Mouse (Mus musculus) adrenal gland, adult 18-20 months (tissue): ENCODE data around the gene Xylt2. TPM values are rescaled to one million over a fixed set of nuclear protein-coding genes. Genes with fewer than 3 reads are reported as not detected.
A peak's percentile ranks its signal among the peaks of the same experiment; 100 is the strongest.
"Not testable (repeated sequence)": the region's sequence is repeated elsewhere in the genome, so short reads cannot be mapped to it uniquely, and the experiment has no call there.

Experiments used
- DNase-seq, 2 experiments: peaks; one replicate each; pipeline ENCODE4 v3.0.0; 2021 to 2022; ENCODE audit warnings: low spot score in 2 of 2
- long read RNA-seq, 2 experiments: library from polyadenylated mRNA; stranded (forward); transcript quantifications; one replicate each; pipeline ENCODE4 v2.0.0; 2021
- total RNA-seq, 2 experiments: library from RNA; stranded (reverse); gene quantifications; 1 replicate in 1 of 2; 2 replicates in 1 of 2; pipeline ENCODE4 v1.2.3; 2021

Gene Xylt2
- total RNA-seq = 10 to 100 TPM; 10.6 to 11.8 TPM
- long read RNA-seq, experiment 1, transcript Xylt2-201 (11 exons, 3,442 nt) = major isoform, 10 of 14 reads
- long read RNA-seq, experiment 1, partial matches to known transcripts = 0 of 14 reads
- long read RNA-seq, experiment 1, other reads (novel, unspliced or antisense) = 4 of 14 reads
- long read RNA-seq, experiment 2, transcript Xylt2-201 (11 exons, 3,442 nt) = major isoform, 37 of 48 reads
- long read RNA-seq, experiment 2, partial matches to known transcripts = 3 of 48 reads
- long read RNA-seq, experiment 2, other reads (novel, unspliced or antisense) = 8 of 48 reads

- peak; percentile 93 to 95 for DNase-seq
Observed at GRCm38 (mm10) chr11:94676754-94677606, at the start of gene Xylt2. TSS of gene Xylt2 (minus strand) at chr11:94677515.

DNA sequence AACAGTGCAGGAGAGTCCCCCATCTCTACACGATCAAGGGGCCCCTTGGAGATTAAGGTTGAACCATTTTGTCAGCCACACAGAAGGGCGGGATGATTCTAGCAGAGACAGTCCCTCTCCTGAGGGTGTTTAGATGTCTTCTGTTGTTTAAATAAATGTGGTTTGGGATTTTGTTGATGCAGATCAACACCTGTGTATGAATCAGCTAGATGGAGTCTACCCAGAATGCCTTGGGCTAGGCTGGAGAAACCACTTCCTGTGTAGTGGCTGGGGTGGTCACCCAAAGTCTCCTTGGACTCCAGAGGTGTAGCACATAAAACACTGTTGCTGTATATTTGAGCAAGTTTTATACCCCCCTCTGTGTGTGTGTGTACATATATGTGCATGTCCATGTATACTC, 41.9 kb upstream of the Xylt2 start:
- DNase-seq = no peak

- no peak for DNase-seq
Observed at GRCm38 (mm10) chr11:94718113-94718909, 41.0 kb upstream of the Xylt2 start.

DNA sequence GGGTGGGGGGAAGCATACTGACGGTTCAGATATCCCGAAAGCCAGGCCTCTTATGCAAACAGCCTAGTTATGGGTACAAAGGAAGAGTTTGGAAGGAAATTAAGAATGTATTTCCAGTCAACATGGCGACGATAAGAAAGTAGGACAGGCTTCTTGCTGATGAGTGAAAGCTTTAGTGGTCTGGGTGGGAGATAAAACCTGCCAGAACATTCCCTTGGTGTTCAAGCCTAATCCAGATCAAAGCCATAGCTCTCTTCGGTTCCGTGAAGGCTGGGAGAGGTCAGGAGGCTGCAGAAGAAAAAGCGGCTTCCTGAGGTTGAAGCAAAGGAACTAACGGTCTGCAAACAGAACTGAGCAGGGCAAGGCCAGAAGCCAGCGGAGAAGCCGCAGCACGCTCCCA, 39.9 kb upstream of the Xylt2 start:
- DNase-seq = no peak

DNA sequence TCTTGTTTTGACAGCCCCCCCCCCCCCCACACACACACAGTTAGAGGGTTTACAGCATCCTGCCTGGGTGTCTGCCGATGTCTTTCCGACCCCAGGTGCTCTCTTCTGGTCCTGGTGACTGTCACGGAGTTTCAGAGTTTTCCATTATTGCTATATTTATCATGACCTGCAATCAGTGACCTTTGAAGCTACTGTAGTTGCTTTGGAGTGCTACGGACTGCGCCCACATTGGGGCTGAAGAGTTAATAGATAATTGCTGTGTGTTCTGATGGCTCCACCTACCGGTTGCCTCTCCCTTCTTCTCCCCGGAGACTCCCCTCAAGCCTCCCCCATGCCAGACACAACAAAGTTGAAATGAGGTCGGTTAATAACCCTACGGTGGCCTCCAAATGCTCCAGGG, 39.4 kb upstream of the Xylt2 start:
- DNase-seq = peak; percentile 16 to 26

DNA sequence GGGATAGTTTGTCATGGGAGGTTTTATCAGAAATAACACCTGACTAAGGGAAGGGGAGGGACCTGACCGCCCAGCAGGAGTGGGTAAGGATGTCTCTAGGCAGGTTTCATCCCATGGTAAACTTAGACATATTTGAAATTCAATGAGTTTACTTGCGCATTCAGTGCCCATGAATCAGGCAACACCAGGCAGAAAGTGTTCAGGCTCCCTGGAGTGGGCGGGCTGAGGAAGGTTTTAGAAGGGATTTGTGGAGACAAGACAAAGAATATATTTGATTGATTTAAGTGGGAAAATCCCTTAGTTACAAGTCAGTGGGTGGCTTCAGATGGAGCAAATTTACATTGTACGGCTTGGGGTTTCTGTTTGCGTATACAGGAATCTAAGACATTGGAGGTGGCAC, 38.3 kb upstream of the Xylt2 start:
- no peak for DNase-seq

DNA sequence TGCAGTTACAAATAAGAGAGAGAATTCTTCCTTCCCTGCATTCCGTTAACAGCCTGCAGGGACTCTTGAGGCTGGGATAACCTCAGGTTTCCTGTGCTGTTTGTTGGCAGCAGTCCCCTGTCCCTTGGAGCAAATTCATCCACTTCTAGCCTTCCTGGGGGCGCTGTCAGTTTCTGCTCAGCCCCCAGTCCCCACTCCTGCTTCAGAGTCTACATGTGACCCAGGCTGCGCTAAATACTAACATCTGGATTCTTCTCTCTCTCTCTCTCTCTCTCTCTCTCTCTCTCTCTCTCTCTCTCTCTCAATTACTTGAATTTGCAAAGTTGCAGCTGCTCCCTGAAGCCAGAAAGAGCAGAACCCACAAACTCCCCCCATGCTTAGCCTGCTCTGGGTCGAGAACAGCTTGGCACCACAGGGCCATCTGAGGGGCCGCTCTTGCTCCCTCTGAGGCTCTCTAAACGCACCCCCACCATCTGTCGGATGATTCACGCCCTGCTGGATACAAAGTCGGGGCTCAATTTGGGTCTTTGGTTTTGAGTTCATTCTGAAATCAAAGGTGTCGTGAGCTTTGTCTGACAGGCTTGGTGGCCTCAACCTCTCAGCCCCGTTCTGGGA, 36.0 kb upstream of the Xylt2 start:
- DNase-seq = no peak

- DNase-seq = no peak
Observed at GRCm38 (mm10) chr11:94704472-94704871, 27.2 kb upstream of the Xylt2 start, which contains the start of gene Gm11541. TSS of gene Gm11541 (minus strand) at chr11:94704499.

- DNase-seq = no peak
Observed at GRCm38 (mm10) chr11:94704020-94704419, 26.7 kb upstream of the Xylt2 start.

GRCm38 (mm10) chr11:94702216-94702610, 24.9 kb upstream of the Xylt2 start:
- DNase-seq = no peak

DNA sequence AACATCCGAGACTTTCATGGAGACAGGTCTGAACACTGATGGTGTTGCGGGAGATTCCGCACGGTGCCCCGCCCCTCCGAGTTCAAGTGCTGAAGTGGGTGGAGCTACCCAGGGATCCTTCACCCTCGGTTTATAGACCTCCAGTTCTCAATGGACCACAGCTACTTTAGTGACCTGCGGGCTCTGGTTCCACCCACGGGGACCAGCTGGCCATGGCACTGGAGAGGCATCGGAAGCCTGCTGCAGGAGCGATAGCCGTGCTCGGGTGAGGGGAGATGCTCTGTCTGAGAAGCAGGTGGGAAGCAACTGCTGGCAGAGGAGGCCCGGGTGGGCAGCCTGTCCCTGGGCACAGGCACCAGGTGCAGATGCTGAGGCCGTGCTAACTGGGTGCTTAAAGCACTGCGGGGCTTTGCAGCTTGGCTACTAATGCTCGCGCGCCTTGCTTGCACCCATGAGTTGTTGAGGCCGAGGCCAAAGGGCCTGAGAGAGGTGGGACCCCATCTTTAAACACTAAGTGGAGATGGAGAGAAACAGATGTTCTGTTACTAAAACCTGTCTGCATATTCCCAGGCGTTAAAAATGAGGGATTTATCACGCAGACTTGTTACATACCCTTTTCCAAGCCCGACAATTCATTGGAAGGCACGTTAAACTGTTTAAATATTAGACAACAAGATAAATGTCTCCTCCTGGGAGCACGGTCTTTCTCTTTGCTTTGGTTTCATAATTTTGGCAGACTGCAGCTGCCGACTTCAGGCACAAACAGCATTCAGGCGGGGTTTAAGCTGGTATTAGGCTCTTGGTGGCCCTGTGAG, 24.3 kb upstream of the Xylt2 start:
- no peak for DNase-seq

- DNase-seq = no peak
Observed at GRCm38 (mm10) chr11:94699399-94699798, 22.1 kb upstream of the Xylt2 start.

GRCm38 (mm10) chr11:94697703-94698464, 20.6 kb upstream of the Xylt2 start:
- DNase-seq = no peak

DNA sequence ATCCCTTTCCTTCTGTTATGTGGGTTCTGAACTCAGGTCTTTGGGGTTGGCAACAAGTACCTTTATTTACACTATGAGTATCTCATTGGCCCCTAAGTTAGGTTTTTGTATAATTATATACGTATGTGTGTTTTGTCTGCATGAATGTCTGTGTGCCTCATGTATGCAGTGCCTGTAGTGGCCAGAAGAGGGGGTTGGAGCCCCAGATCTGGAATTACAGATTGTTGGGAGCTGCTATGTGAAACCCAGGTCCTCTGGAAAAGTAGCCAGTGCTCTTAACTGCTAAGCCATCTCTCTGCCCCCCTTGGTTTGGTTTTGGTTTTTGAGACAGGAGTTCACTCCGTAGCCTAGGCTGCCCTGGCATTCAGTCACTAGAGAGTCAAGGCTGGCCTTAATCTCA, 19.8 kb upstream of the Xylt2 start:
- no peak for DNase-seq

GRCm38 (mm10) chr11:94695508-94695907, 18.2 kb upstream of the Xylt2 start:
- DNase-seq = no peak

GRCm38 (mm10) chr11:94692502-94692901, 15.2 kb upstream of the Xylt2 start:
- not testable (repeated sequence) for DNase-seq

DNA sequence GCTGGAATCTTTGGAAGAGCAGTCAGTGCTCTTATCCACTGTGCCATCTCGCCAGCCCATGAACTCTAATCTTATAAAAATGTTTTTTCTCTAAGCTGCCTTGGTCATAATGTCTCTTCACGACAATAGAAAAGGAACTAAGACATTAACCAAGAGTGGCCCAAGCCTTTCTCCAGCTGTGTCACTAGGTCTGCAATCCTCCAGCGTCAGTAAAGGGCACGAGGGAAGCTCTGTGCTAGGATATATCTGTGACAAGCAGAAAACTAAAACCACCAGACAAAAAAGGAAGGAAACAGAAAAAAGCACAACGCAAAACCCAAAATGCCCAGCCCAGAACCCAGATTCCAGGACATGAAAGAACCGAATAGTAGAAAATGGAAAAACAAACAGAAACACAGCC, 9.9 kb upstream of the Xylt2 start:
- no peak for DNase-seq

- DNase-seq = no peak
Observed at GRCm38 (mm10) chr11:94682427-94682826, 5.1 kb upstream of the Xylt2 start.

- no peak for DNase-seq
Observed at GRCm38 (mm10) chr11:94681640-94682039, 4.3 kb upstream of the Xylt2 start.
